Mouse (Mus musculus) megakaryocyte-erythroid progenitor cell, adult 5-6 weeks (primary cell): ENCODE measurements around the gene Artn. TPM values are rescaled to one million over a fixed set of nuclear protein-coding genes. Genes with fewer than 3 reads are reported as not detected.

Experiments used
- ATAC-seq: replicated peaks from 2 replicates; pipeline ENCODE4 v1.8.0; 2016; ENCODE audit warnings: mild to moderate bottlenecking, inconsistent platforms; ENCODE audit not compliant: severe bottlenecking, poor library complexity, low FRiP score, low TSS enrichment
- total RNA-seq, 2 experiments: library from RNA; stranded (forward) in 1 of 2; stranded (reverse) in 1 of 2; fragments of 200-1000, 215-1000 nt in 1 of 2; fragments of >200 nt in 1 of 2; fragmentation: Nextera tagmentation in 1 of 2; gene quantifications; 2 replicates each; pipeline ENCODE4 v1.2.3; 2014 to 2017

Artn gene
- total RNA-seq, 2 experiments from 2014 or later: not detected

DNA sequence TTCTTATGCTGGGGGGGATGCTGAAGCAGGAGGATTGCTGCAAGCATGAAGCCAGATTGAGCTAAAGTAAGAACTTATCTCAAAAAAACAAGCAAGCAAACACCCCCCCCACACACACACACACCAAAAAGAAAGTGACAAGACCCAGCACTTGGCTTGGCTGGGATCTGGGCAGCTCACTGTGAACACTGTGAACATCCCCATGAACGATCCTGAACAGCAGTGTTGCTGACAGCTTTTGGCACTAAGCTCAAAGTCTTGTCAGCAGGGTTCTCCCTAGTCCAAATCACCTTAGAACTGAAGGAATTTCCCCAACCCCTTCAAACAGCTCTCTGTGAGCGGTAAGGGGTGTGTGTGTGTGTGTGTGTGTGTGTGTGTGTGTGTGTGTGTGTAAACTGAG is 6.1 kb downstream of the Artn start:
- ATAC-seq: no peak

DNA sequence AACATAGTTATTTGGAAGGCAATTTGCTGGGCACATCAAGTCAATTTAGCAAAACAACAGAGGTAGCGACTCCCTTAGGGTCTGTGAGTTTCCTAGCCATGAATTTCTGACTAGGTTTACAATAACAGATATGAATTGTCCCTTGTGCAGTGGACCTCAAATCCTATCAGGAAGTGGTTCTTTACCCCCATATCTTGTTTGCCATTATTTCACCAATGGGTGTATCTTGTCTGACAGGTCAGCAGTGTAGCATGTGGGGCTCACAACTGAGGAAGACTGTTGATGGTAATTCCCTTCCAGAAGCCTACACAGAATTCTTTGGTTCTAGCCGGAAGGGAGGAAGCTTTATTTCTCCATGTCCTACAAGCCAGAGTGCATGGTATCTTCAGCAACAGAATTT is 8.2 kb downstream of the Artn start:
- no peak for ATAC-seq

DNA sequence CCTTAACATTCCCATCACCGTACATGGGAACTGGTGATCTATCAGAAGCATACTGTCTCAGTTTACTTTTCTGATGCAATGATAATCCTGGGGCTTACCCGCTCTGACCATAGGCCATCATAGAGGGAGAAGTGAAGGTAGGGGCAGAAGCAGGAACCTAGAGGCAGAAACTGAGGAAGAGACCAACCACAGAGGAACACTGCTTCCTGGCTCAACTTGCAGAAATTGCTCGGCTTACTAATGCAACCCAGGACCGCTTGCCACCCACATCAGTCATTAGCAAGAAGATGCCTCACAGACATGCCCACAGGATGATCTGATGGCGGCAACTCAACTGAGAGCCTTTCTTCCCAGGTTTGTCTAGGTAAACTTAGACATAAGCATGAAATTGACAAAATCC is 10.8 kb downstream of the Artn start:
- ATAC-seq: no peak

DNA sequence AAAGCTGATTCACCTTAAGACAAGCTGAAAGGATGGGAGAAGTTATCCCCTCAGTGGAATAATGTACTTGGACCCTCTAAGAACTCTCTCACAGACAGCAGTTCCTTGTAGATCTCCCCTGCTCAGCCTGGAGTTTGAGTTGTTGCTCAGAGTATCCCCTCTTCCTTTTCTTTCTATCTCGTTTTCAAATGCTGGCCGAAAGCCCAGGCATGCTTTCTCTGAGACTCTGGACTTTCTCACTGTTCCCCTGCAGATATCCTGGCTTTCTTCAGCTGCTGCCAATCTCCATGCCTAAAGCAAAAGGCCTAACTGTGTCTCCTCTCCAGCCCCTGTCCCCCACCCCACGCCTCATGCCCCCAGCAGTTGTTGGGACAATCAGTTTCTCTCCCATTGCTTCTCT is 11.3 kb downstream of the Artn start:
- no peak for ATAC-seq

DNA sequence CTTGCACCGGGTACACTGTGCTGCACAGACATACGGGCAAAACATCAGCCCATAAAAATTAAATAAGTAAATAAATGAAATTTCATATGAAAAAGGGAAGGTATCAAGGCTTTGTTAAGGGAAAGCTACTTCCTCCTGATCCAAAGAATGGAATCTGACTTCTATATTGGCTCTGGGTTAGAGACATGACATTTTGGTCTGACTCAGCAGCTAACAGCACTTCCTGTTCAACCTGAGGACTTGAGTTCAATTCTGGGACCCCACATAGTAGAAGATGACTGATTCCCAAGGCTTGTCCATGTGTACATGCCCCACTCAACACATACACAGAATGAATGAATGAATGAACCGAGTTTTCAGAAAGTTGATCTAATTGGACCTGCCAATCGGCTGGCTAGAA is 11.7 kb downstream of the Artn start:
- ATAC-seq: no peak

DNA sequence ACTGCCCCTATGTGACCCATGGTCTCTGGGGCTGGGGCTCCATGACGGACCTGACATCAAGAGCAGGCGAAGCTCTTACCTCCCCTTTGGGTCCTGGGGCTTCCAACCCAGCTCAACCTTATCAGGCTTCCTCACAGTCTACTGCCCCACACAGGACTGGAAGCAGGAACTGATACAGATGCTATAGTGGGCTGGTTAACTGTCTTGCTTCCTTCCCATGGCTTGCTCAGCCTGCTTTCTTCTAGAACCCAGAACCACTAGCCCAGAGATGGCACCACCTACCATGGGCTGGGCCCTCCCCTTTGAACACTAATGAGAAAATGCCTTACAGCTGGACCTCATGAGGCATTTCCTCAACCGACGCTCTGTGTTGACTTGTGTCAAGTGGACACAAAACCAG is 12.2 kb downstream of the Artn start:
- no peak for ATAC-seq

DNA sequence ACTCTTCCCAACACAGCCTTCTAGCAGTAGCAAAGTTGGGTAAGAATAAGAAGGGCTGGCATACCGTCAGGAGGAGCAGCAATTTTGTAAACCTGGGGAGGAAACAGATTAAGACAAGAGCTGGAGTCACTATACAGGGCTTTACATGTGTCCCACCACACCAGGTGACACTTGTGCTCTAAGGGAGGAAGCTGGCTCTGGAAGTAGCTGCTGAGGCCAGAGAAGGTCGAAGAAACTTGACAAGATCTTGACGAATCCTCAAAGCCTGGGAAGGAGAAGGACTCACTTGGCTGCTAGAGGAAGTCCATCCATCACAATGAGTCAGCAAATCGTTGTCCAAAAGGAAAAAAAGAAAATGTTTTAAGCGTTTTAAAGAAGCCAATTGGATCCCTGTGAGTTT is 13.2 kb downstream of the Artn start:
- ATAC-seq: no peak

DNA sequence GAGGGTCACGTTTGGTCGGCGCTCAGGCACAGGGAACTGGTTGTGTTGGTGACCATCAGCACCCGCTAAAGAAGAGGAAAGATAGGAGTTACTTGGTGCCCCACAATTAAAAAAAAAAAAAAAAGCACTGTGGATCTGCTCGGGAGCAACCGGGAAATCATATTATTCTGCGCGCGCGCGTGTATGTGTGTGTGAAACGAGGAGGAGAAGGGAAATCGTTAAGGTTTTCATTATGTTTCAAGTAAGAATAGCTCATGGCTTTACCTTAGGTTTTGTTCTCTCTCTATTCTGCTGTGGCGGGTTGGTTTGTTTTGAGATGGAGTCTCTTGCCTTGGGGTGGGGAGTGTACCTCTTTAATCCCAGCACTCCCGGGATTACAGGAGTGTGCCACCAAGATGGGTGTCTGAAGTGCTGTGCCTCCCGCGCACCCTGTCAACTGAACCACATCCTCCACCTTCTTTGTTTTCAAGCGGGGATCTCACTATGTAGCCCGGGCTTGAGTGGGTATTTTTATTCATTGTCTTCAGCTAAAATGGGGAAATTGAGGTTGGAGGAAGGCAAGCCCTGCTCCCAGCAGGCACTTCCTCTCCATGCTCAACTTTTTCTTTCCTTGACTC is 14.0 kb downstream of the Artn start:
- ATAC-seq: no peak

DNA sequence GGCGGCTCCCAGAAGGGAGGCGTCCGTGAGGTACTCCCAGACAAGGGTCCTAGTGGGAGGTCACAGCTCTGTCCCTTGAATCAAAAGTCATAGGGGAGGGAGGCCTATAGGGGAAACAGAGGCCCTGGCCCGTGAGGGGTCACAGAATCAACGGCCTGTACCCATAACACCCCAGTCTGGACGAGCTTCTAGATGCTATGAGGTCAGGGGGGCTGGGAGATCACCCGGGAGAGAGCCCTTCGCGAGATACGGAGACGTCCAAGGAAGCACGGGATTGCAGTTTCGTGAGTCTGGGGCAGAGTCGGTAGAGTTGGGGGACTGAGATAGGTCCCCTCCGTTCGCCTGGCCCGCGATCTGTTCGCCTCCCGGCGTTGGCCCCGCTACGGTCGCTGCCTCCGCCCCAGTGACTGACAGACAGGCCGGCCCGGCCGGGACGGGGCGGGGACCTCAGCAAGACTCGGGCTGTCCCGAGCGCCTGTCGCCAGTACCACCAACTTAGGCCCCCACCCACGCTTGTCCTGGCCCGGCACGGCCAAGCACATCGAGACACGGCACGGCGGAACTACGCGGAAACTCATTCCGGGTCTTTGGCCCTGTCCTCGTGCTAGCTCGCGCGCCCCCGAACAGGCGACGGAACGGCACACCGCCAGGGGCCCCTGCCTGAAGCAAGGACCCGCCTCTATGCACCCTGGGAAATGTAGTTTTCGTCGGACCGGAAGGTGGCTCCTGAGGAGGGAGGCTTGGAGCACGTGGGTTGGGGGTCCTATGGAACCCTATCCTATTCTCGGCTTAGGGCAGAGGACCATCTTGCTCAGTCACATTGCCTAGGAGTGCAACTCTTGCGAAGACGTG is 14.7 kb downstream of the Artn start, which contains the start of gene Ipo13:
TSS of gene Ipo13 (minus strand) at position 409 of the 852 bp plus-strand sequence.
- ATAC-seq: peak; percentile 89

DNA sequence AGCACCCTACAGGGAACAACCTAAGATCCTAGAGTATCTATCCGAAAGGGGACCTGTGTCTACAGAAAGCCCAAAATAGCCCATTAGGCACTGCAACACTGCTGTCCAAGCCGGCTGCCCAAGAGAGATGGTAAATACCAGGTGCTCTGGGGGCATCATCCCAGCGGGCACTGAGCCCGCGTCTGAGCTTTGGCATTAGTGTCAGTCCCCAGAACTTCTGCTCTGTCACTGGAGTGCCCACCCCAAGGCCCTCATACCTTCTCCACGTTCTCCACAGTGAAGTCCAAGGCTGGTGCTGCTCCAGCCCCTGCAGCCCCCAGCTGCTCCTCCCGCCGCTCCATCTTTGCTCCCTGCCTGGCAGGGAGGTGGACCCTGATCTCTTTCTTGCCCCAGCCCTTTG is 15.5 kb downstream of the Artn start:
- ATAC-seq: 0 out of 2 replicates have a peak, but pooled peaks have one; percentile 2

DNA sequence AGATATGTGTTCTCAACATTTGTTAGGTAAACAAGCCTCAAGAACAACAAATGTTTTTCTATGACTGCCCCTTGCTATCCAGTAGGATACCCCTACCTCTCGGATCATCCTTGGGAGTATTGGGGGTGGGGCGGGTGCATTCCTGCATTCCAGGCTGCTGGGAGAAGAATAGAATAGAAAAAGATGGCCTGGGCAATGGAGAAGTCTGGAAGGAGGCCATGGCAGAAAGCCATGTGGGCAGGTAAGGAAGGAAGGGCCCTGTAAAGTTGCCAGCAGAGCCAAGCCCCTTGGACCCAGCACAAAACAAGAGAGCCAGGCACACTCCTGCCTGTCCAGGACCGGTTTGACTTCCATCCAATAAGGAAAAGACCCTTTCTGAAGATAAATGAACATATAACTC is 16.1 kb downstream of the Artn start:
- no peak for ATAC-seq

DNA sequence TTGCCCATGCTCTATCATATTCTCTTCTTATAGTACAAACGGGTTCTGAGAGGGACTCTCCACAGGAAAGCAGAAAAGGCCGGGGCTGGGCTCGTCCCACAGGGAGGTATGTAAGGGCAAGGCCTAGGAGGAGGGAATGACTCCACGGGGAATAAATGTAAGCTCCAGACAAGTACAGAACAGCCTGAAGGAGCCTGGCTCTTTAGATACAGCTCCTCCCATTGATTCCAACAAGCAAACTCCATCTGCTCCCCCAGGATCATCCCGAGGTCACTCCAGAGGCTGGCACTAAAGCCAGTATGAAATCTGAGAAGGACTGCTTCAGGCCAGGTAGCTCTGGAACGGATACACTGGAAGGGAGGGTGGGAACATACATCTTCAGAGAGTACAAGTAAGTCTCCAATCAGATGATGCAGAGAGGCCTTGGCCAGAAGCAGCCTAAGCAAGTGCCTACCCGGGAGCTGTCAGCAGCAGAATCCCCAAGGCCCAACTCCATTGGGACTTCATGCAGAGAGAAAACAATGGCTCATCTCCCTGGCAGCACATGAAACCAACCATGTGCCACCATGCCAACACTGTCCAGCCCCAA is 16.8 kb downstream of the Artn start:
- ATAC-seq: no peak

DNA sequence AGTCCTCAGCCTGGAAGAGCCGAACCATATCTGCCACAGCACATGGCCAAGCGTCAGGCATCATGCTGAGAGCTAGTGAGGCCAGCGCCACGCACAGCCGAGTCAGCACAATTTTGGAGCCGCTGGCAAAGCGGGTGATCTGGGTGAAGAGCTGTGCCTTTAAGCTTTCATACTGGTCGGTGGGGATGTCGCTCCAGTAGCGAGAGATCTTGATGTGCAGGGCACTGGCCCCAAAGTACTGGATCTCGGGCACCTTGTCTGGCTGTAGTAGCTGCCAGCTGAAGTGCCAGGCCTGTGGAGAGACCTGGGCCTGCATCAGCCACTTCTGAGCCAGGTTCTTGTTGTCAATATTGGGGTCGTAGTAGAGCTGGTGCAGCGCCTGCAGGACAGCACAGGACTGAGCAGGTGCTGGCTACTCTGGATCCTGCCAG is 17.4 kb downstream of the Artn start:
- ATAC-seq: no peak

DNA sequence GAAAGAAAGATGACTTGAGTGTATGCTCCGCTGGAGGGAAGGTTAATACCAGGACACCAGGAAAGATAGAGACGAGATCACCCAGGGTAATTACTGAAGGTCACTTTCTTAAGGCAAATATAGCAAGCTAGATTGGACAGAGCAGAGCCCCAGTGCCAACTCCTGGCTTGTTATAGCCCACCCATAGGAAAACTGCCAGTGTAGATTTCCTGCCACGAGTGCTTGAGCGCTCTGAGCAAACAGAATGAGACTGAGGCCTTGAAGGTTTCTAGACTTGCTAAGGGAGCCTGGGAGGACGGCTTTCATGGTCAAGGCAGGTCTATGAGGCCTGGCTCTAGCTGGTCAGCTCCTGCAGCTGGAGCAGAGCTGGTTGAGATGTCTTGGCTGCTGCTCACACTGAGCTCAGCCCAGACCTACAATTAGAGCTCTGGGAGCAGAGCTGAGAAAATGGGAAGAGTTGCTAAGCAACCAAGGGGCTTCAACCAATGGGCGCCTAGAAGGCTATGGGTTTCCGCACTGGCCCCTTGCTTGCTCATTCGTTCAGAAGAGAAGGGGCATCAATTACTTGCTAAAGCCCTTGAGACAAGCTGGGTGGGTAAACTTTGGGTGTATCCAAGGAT is 20.6 kb downstream of the Artn start:
- ATAC-seq: no peak

DNA sequence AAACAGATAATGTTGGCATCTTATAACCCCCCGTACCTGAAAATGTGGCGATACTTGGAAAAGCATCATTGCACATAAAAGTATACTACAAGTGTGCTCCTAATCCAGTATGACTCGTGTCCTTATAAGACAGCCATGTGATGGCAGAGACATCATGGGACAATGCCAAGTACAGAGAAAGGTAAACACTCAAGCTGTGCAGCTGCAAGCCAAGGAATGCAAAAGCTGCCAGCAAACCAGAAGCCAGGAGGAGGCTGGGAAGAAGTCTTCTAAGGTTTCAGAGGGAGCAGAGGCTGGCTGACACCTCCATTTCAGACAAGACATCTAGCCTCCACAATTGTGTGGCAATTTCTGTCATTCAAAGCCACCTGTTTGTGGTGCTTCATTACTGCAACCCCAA is 23.4 kb downstream of the Artn start:
- ATAC-seq: no peak

DNA sequence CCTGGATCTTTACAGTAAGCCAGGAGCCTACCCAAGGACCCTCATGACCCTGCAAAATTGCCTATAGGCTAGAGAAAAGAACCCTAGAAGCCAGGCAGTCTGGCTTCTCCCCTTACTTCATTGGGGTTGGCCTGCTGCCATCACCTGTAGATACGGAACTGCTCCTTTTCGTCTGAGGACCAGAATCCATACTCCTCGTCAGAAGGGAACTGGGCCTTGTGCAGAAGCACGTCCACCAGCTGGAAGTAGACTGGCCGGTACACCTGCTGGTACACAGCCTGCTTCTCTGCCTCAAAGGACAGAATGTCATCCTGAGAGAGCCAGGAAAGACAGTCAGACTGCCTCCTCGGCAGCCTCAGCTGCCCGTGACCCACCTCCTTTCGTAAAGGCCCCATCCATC is 24.8 kb downstream of the Artn start:
- no peak for ATAC-seq

DNA sequence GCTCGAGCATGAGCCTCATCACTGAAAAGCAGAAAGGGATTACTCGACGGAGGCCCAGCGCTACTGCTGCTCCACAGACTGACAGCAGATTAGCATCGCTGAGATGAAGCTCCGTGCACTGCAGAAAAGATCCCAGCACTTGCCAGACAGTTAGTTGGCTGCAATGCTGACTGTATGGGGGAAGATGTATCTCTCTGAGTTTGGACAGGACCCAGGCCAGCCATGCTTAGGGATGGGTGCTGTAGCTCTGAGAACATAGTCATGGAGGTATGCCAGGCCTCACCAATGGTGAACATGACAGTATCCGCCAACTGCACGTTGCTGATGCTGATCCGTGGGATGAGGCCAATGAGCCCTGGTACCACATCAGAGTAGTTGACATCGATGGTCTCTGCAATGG is 25.5 kb downstream of the Artn start:
- ATAC-seq: no peak

DNA sequence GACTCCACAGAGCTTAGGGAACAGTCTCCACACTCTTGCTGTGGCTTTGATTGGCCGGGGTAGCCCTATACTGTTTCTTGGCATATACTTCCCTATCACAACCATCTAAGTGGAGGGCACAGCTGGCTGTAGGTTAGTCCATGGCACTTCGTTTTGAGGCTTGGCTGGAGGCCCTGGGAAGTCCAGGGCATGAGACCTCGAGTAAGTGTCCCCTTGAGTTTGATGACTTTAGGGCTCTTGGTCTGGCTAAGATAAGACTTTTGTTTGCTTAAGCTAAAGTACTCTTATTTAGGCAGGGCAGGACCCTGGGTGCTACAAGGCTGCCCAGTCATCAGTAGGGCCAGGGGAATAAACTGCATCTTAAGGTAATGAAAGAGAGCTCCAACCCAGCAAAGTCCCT is 31.5 kb downstream of the Artn start:
- ATAC-seq: no peak

DNA sequence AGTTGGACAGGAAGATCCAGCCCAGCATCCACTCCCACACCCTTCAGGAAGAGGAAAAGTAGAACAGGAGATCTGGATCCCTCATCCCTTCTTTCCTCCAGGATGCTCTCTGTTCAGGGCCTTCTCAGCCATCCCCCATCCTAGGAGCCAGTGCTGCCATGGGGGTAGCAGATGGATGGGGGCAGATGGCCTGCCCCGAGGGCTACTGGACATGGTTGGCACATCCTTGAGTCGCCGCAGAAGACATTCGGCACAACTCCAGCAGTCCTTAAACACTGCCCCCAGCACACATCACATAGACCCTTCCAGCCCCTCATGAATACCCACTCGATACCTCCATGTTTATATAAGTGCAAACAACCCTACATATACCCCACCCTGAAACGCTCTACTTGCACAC is 33.5 kb downstream of the Artn start:
- no peak for ATAC-seq

DNA sequence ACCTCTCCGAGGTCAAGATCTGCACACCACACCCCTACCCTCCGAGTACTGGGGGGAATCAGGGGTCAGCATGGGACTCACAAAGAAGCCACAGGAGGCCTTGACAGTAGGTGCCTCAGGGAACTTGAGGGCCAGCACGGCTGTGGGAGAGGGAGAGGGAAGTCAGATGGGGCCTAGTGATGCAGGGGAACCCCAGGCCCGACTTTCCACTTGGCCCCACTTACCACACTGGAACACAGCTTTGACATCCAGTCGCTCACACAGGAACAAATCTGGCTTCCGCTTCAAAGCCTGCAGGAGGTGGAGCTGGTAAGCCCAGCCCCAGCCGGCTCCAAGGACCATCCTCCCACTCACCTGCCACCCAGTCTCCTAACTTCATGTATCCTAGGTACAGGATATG is 34.2 kb downstream of the Artn start:
- no peak for ATAC-seq
